Mouse (Mus musculus): Measurements from ENCODE around the gene Timm23.
"Not testable (repeated sequence)": the region's sequence is repeated elsewhere in the genome, so short reads cannot be mapped to it uniquely, and the experiment has no call there.

Timm23 gene

DNA sequence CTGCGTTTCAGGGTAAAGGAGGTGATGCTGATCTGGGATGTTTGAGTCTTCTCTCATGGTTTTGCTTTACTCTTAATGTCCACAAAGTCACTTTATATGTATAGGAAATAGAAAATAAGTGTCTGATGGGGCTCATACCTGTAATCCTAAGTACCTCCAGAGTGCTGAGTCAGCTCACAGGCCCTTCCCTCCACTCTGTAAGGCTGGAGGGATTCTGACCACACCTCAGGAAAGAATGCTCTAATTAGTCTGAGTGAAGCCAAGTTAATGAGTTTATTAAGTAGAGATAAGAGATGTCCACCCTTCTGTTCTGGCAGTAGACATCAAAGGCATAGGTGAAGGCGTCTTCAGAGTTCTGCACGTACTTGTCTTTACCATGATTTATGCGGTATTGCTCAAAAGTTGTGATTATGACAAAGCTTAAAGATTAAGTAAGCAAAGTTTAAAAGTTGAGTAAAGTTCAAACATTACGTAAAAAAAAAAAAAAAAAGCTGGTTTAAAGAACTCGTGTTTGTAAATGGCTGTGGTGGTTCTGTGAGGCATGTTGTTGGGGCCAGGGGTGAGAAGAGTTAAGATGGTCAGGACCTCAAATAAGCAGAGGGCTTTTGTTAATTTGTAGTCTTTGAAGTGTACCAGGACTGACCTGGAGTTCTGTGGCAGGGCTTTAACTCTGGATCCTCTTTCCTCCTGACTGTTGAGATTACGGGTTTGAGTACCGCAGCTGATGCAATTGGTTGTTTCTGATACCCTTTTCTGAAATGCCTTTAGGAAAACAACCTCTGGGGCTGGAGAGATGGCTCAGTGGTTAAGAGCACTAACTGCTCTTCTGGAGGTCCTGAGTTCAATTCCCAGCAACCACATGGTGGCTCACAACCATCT, 37.3 kb downstream of the Timm23 start:
- DNase-seq = no peak

GRCm38 (mm10) chr14:32163203-32163888, 38.4 kb downstream of the Timm23 start:
- no peak for DNase-seq

- DNase-seq = no peak
Measured at GRCm38 (mm10) chr14:32162231-32162630, 39.5 kb downstream of the Timm23 start.

GRCm38 (mm10) chr14:32161090-32161885, 40.4 kb downstream of the Timm23 start:
- no peak for DNase-seq

- DNase-seq = no peak
Measured at GRCm38 (mm10) chr14:32160563-32160962, 41.1 kb downstream of the Timm23 start.

GRCm38 (mm10) chr14:32159690-32160246, 41.9 kb downstream of the Timm23 start, which contains the start of gene Ncoa4:
Gene Ncoa4, plus strand, starts transcription at chr14:32159865.
- DNase-seq = peak; percentile 99

DNA sequence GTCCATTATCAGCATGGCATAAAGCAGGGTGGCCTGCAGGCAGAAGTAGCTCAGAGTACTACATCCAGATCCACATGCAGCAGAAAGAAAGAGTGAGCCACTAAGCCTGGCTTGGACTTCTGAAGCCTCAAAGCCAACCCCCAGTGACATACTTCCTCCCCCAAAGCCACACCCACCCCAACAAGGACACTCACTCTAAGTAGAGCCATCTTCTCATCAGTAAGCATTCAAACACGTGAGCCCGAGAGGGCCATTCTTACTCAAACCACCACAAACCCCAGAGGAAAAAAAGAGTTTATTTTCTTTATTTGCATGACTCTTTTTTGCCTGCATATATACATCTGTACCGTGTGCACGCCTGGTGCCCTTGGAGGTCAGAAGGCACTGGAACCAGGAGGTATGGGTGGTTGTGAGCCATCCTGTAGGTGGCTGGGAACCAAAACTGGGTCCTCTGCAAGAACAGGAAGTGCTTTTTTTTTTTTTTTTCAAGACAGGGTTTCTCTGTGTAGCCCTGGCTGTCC, 42.5 kb downstream of the Timm23 start:
- DNase-seq = peak; percentile 13

DNA sequence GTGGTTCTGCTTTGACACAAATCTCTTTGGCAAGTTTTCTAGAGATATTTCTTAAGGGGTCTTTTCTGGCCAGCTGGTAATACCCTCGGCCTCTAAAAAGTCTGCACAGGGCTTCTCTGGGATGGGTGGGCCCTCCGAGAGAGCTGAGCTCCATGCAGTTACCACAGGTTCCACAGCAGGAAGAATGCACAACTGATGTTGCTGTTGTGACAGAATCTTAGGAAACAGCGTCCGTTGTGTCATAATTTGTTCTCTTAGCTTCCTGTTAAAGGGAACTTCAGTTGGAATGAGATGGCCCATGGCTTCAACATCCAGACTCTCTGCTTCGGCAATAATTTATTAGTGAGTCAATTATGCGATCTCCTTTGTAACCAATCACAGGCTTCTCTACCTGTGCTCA, 46.9 kb downstream of the Timm23 start:
- DNase-seq = no peak

DNA sequence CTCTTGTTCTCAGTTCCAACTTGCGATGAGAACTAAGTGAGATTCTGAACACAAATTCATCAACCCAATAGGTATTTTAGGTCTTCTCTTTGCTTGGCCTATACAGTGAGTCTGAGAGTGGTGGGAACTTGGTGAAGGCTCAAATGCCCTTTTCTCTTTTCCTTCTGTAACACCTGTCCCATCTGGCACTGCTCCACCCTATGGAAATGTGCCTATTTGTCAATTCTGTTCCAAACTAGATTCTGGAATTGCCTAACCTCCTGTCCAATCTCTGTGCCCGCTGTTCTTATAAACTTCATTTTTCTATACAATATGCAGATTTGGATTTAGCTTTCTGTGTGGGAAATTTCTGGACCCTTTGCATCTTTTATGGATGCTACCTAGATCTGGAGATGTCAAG, 48.5 kb downstream of the Timm23 start:
- no peak for DNase-seq

- DNase-seq = no peak
Measured at GRCm38 (mm10) chr14:32152243-32152965, 49.3 kb downstream of the Timm23 start.

- DNase-seq = no peak
Measured at GRCm38 (mm10) chr14:32150872-32151271, 50.8 kb downstream of the Timm23 start.

- no peak for DNase-seq
Measured at GRCm38 (mm10) chr14:32146578-32146977, 55.1 kb downstream of the Timm23 start.

- DNase-seq = peak; percentile 16
Measured at GRCm38 (mm10) chr14:32145809-32146511, 55.7 kb downstream of the Timm23 start.

GRCm38 (mm10) chr14:32145401-32145800, 56.3 kb downstream of the Timm23 start:
- no peak for DNase-seq

DNA sequence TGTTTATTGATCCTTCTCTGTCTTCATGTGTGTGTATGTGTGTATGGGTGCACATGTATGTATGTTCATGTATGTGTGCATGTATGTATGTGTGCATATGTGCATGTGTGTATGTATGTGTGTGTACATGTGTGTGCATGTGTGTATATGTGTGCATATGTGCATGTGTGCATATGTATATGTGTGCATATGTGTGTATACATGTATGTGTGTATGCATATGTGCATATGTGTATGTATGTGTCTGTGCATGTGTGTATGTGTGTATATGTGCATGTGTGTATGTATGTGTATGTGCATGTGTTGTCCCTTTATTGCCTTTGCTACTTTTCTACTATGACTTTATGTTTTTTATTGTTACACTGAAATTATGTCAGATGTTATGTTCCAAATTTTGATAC, 57.0 kb downstream of the Timm23 start:
- no peak for DNase-seq

GRCm38 (mm10) chr14:32141723-32142122, 60.0 kb downstream of the Timm23 start, which contains the start of gene Msmb:
Gene Msmb, plus strand, starts transcription at chr14:32142023.
- no peak for DNase-seq

DNA sequence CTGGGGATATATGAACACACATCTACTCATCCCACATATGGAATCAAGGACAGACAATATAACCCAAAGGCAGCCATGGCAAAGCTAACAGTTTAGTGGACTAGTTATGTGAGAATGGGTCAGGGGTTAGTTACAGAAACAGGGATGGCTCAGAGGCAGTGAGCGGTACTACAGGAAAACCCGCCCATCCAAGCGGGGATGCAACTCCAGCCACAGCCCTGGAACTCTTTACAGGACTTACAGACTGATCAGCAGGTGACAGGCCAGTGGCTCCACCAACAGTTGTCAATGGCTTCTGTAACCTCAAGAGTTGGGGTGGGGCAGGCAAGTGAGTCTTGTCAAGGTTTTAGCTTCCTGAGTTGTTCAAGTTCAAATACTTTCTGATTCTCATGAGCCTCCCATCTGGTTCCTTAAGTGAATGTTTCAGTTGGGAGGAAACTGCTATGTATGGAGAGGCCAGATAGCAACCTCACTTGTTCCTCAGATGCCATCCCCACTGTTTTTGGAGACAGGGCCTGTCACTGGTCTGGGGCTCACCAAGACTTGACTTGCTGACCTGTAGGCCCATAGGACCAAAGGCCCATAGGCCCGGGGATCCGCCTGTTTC, 61.2 kb downstream of the Timm23 start:
- DNase-seq = no peak

GRCm38 (mm10) chr14:32136467-32136866, 65.2 kb downstream of the Timm23 start:
- DNase-seq = not testable (repeated sequence)

DNA sequence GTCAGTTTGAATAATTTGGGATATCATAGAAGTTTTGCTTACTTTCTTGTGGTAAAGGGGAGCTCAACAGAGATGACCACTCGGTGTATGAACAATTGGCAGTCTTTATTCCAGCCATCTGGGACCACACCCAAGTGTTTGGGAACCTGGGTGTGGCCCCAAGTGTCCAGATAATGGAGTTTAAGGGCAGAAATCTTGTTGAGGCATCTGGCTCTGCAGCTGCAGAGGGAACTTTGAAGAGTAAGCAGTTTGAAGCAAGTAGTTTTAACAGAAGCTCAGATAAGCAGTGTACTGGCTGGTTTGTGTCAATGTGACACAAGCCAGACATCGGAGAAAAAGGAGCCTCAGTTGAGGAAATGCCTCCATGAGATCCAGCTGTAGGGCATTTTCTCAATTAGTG, 67.4 kb downstream of the Timm23 start:
- DNase-seq = no peak

DNA sequence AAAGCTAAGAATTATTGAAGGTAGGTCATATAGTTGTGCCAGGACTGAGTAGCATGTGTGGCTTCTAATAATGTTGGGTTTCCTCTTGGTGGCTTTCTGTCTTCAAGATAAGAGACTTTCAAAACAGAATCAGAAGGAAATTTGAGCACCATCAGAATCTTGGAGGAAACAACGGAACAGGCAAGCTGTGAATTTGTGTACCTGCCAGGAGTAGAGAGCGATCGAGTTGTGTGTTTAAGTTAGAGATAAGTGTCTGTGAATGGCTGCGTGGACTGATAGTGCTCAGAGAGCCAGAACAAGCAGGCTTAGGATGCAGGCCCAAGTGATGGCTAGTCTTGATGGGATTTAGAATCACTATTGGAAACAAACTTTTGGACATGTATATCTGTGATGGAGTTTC, 69.9 kb downstream of the Timm23 start:
- no peak for DNase-seq

Data from kidney, postnatal 10 days (tissue).